Mouse (Mus musculus): ENCODE measurements at regions not wholly inside any gene's neighbourhood (a gene's known extent, or its start where the extent isn't known, plus 50 kb on each side); places are given as distances from the start of the nearest gene placed in this dataset.

GRCm38 (mm10) chr2:21908813-21909480 is 318.4 kb upstream of the Myo3a start:
- no peak for DNase-seq (ENCODE audit: low spot score)

GRCm38 (mm10) chr2:21909481-21909966 is 317.8 kb upstream of the Myo3a start:
- DNase-seq (ENCODE audit: low spot score) = peak; percentile 38

GRCm38 (mm10) chr2:21917804-21918690 is 309.3 kb upstream of the Myo3a start:
- peak; percentile 62 for DNase-seq (ENCODE audit: low spot score)

GRCm38 (mm10) chr2:21919091-21919490 is 308.2 kb upstream of the Myo3a start:
- no peak for DNase-seq (ENCODE audit: low spot score)

- no peak for DNase-seq (ENCODE audit: low spot score)
These were observed 299.6 kb upstream of the Myo3a start for GRCm38 (mm10) chr2:21927656-21928055.

GRCm38 (mm10) chr2:21939993-21940392 is 287.3 kb upstream of the Myo3a start:
- no peak for DNase-seq (ENCODE audit: low spot score)

- DNase-seq (ENCODE audit: low spot score) = no peak
These were observed 286.4 kb upstream of the Myo3a start for GRCm38 (mm10) chr2:21940797-21941487.

DNA sequence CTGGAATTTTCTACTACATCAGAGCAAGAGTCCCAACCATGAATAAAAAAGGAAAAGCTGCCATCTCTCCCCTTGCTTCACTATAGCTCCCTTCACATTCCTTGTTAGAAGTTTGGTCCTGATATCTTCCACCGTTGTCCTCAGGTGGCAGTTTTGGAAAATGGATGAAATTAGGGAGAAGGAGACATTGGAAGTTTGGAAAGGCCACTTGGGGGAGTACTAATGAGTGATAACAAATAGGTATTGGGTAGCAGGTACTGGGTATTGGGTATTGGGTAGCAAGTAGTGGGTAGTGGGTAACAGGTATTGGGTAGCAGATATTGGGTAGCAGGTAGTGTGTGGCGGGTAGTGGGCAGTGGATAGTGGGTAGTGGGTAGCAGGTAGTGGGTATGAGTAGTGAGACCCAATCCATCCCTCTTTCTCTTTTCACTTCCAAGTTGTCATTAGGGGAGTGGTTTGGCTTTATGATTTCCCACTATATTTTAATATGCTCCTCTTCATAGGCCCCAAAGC is 285.8 kb upstream of the Myo3a start:
- no peak for DNase-seq (ENCODE audit: low spot score)

DNA sequence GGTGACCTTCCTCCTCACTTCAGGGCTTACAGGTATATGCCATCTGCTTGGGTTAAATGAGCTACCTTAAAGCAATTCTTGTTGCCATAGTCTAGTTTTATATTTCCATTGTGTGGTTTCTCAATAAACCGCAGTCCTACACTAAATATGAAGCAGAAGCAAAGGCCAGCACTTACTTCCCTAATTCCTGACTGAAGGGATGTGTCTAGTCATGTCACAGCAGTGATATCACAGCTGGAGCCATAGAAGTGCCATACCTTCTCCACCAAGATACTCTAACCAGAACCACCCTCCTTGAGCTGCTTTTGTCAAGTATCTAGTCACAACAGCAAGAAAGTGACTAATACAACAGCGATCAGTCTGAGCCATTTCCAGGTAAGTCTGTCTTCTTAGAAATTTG is 283.6 kb upstream of the Myo3a start:
- DNase-seq (ENCODE audit: low spot score) = no peak

DNA sequence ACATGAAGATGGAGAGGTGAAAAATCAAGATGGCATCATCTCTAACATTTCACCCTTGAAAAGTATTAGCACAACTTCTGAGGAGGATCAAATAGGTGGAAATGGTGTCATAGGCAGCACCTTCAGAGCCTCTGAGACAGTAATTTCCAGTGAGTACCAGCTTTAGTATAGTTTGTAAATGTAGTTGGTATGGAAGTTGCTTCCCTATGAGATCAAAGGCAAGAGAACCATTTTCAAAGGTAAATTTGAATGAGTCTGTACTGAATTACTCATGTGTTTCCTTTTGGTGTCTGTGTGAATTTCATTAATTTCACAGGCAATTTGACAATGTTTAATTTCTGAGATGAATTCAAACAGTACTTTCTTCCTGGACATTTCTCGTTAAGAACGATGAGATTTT is 280.8 kb upstream of the Myo3a start:
- DNase-seq (ENCODE audit: low spot score) = no peak

DNA sequence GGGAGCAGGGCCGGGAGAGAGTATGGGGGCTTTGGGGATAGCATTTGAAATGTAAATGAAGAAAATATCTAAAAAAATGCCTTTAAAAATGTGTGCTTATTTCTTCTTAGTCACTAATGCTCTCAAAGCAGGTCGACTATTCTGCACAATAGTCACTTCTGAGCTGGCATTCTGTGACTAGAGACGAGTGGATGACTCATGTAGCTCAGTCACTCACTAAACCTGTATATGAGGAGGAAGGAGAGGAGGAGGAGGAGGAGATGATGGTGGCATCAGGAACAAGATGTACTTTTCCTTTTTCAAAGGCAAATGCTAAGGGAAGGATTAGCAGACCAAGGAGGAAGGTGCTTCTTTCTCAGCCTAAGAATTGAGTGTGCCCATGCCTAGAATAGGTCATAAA is 276.0 kb upstream of the Myo3a start:
- DNase-seq (ENCODE audit: low spot score) = no peak

DNA sequence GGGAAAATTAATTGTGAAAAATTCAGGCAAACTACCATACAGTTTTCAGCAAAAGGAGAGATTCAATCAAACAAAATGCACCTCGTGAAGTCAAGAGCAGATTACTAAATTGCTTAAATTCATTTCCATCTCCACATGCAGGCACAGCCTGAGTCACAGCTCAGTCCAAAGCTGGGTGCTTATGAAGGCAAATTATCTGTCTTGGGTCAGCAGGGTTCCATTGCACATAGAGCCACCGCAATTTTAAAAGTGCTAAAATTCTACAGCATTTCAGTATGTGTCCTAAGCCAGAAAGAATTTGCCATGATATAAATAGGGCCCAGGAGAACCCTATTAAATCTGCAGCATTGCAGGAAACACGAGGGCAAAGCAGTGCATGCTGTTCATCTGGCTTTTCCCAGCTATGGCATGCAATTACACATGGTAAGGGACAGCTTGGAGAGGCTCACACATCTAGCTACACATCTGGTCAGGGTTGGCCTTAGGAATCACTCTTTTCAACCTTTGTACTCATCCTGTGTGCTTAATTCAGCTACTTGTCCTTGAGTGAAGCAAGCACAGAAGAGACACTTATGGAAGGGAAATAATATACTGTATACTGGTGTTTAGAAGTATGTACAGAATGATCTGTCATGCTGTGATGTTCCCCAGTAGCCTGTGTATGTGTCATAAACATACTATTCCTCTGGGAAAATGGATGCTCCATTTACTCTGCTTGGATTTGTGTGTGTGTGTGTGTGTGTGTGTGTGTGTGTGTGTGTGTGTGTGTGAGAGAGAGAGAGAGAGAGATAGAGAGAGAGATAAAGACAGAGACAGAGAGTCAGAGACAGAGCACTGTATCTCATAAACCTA is 271.0 kb upstream of the Myo3a start:
- DNase-seq (ENCODE audit: low spot score) = no peak

DNA sequence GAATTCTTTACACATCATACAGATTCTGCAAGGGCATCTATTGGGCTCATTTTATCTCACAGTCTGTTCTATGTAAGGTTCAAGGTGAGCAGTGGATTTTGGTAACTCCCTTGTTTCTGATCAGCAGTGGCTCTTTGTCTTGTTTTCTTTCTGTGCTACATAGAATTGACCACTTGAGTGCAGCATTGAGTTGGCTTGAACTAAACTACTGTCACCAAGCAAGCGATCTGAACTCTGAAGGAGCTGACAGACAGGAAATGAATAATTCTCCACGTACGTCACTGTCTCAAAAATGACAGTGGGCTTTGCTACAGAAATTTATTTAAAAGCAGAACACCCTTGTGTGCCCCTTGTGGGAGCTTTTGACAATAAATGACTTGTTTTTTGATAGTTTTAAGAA is 268.9 kb upstream of the Myo3a start:
- DNase-seq (ENCODE audit: low spot score) = no peak

DNA sequence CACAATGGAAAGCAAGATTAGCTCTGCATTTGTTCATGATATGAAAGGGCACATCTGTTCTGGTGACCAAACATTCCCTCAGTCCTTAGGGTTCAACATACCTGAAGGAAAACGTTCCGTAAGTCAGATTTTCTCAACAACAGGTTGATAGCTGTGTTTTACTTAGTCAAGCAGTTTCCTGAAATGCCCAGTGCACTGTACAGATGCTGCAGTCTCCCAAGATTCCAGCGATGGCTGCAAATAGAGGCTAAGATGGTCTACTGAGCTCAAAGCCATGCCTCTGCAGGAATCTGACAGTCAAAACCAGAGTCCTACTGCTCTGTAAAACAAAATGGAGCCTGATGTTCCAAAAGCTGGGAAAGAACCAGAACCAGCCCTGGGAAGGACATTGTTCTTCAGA is 268.5 kb upstream of the Myo3a start:
- DNase-seq (ENCODE audit: low spot score) = no peak

DNA sequence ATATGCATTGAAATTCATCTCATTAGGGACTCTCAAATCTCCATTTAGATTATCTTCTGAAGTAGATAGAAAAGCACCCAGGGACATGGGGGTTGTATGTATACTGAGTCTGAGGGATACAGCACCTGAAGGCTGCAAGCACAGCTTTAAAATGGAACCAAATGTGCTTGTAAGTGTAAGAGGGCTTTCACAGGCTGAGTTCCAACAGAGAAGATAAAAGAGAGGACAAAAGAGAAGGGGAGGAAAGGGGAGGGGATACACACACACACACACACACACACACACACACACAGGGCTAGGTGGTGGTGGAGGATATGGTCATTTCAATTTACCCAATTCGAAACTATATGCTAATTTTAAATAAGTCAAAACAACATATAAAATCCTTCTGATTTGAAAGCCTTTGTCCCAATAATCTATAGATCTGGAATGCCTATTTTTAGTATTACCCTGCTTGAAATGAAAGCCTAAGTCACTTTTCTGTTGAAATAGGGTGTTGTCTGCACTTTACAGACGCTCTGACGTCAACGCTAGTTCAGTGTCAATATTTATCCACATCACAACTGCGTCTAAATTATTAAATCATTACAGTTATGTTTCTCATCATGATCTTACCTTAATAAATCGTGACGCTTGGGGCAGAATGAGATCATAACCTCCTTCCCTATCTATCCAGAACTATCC is 263.8 kb upstream of the Myo3a start:
- DNase-seq (ENCODE audit: low spot score) = no peak

DNA sequence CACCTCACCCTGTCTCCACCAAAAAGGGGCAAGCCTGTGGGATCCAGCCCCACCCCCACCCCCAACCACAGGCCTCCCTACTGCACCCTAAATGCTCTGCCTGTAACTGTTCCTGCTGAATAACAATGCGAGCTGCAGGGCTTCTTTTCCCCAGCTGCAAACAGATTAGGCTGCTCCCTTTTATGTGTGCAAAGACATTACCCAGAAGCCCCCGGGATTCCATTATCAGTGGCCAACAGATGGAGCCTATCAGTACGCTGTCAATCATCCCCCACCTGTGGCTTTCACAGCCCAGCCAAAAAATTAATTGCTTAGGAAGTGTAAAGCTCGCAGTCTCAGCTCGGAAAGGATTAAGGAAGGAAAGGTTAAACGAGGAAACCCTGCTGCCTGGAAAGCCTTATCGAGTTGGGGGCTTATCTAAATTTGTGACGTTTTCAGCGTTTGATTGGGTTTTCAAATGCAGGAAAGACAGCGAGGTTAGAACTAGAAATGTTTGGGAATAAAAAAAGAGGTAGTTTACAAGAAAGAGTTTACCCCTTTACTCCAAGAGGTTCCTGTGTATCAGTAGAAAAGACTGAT is 263.2 kb upstream of the Myo3a start:
- no peak for DNase-seq (ENCODE audit: low spot score)

DNA sequence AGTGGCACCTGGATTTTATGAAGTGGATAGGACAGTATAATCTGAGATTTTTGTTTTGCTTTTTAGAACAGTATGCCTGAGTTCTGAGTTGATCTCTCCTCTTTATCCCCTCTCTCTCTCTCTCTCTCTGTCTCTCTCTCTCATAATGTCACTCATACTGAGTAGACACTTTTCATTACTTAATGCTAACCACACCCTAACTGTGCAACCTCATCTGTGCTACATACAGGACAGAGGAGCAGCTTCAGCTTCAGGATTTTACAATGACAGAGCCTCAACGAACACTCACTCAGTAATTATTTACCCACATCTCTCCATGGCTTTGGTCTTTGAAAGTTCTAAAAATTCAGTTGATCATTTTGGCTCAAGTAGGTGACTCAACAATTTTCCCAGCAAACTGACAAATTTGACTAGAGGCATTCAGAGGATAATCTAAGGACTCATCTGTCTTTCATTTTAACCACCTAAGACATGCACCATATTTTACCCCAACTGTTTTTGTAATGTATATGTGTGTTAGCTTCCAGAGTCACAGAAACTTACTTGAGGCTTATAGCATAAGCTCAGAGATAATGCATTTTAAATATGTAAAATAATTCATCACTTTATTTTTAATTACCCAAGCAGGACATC is 256.4 kb upstream of the Myo3a start:
- no peak for DNase-seq (ENCODE audit: low spot score)

GRCm38 (mm10) chr2:21974599-21974998 is 252.7 kb upstream of the Myo3a start:
- DNase-seq (ENCODE audit: low spot score) = no peak

DNA sequence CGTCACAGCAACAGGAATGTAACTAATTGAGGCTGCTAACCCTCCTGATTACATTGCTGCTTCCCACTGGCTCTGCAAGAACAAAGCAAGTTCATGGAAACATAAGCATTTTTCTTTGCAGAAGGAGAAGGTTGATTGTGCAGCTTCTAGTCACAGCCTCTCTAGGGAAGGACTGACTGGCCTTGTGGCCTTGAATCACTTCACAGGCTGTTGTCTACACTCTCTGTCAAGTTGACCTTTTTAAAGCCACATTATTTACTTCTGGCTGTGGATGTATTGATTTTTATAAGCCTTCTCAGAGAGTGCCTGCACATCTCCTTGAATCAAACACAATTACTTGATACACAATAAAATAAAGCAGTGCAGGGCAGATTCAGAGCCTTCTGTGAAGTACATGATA is 251.8 kb upstream of the Myo3a start:
- no peak for DNase-seq (ENCODE audit: low spot score)

- DNase-seq (ENCODE audit: low spot score) = no peak
These were observed 251.0 kb upstream of the Myo3a start for GRCm38 (mm10) chr2:21976337-21976736.

Measured in ovary, postnatal 36 days (tissue).